Mouse (Mus musculus): ENCODE data around the gene Rhbg. TPM values are rescaled to one million over a fixed set of nuclear protein-coding genes. Genes with fewer than 3 reads are reported as not detected.
A peak's percentile ranks its signal among the peaks of the same experiment; 100 is the strongest.

Rhbg gene
- polyA plus RNA-seq, 1 experiment from 2014 or later: 1.2 TPM

GRCm38 (mm10) chr3:88200972-88201330 lies 53.6 kb downstream of the Rhbg start:
- H3K36me3 ChIP-seq (ENCODE audit: control insufficient read depth, insufficient read depth, low read length): no peaks in the 10 kb centered on the region
- WGBS: under 1% methylated on average over 36 of the region's 37 CpGs
- H3K4me1 ChIP-seq (ENCODE audit: control insufficient read depth, insufficient read depth, low read length): peaks cover 40% of the 10 kb centered on the region
- H3K4me3 ChIP-seq (ENCODE audit: low read depth, low read length): peak overlapping the region; percentile 42
- H3K9ac ChIP-seq (ENCODE audit: low read length): peak overlapping the region; percentile 88
- DNase-seq (ENCODE audit: low spot score): peak; percentile 55
- H3K9me3 ChIP-seq (ENCODE audit: control insufficient read depth, low read length): no peaks in the 10 kb centered on the region
- H3K27me3 ChIP-seq (ENCODE audit: control insufficient read depth, insufficient read depth, low read length): peaks cover 63% of the 10 kb centered on the region
- peak overlapping the region; percentile 59 for H3K4me2 ChIP-seq (ENCODE audit: low read depth)
- peak overlapping the region; percentile 69; the same call in 1 of the 2 replicates for H3K27ac ChIP-seq (ENCODE audit: low read depth, low read length)
- no peak for ATAC-seq (ENCODE audit: insufficient read depth, low FRiP score, low TSS enrichment)

GRCm38 (mm10) chr3:88200161-88200971 lies 54.1 kb downstream of the Rhbg start:
- no peaks in the 10 kb centered on the region for H3K9me3 ChIP-seq (ENCODE audit: control insufficient read depth, low read length)
- peak overlapping the region; percentile 88 for H3K9ac ChIP-seq (ENCODE audit: low read length)
- H3K36me3 ChIP-seq (ENCODE audit: control insufficient read depth, insufficient read depth, low read length): no peaks in the 10 kb centered on the region
- H3K27ac ChIP-seq (ENCODE audit: low read depth, low read length): peak overlapping the region; percentile 69; the same call in 1 of the 2 replicates
- DNase-seq (ENCODE audit: low spot score) (no peak), ATAC-seq (ENCODE audit: insufficient read depth, low FRiP score, low TSS enrichment) (no peak)
- H3K4me2 ChIP-seq (ENCODE audit: low read depth): peak overlapping the region; percentile 59
- peaks cover 42% of the 10 kb centered on the region for H3K4me1 ChIP-seq (ENCODE audit: control insufficient read depth, insufficient read depth, low read length)
- H3K27me3 ChIP-seq (ENCODE audit: control insufficient read depth, insufficient read depth, low read length): peaks cover 60% of the 10 kb centered on the region
- under 1% methylated on average over 49 of the region's 61 CpGs for WGBS
- peak overlapping the region; percentile 42 for H3K4me3 ChIP-seq (ENCODE audit: low read depth, low read length)

DNA sequence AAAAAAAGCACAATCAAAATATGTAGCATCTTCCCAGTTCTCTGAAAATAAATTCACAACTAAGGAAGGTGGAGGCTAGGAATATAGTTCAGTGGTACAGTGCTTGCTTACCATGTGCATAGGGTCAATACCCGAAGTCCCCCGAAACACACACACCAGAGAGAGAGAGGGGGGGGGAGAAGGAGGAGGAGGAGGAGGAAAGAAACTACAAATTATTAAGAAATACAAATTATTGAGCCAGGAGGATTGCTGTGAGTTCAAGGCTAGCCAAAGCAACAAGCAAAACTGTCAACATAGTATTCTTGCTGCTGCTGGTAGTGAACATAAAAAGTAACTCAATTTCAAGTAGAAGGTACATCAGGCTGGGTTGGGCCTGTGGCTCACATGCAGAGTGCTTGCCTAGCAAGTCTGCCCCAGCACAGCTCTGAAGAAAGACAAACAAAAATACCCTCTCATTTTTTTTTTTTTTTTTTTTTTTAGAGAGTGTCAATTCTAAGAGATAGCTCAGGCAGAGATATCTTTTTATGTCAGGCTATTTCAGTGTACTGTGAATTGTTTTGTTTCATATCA lies 54.9 kb downstream of the Rhbg start:
- ATAC-seq (ENCODE audit: insufficient read depth, low FRiP score, low TSS enrichment) (no peak), DNase-seq (ENCODE audit: low spot score) (no peak)
- H3K4me1 ChIP-seq (ENCODE audit: control insufficient read depth, insufficient read depth, low read length): peaks cover 42% of the 10 kb centered on the region
- H3K9ac ChIP-seq (ENCODE audit: low read length): no peak overlapping the region
- peak overlapping the region; percentile 3 for H3K4me2 ChIP-seq (ENCODE audit: low read depth)
- WGBS: 17% methylated on average over 2 of the region's 2 CpGs
- no peaks in the 10 kb centered on the region for H3K9me3 ChIP-seq (ENCODE audit: control insufficient read depth, low read length)
- H3K27ac ChIP-seq (ENCODE audit: low read depth, low read length): no peak overlapping the region
- H3K36me3 ChIP-seq (ENCODE audit: control insufficient read depth, insufficient read depth, low read length): no peaks in the 10 kb centered on the region
- peaks cover 55% of the 10 kb centered on the region for H3K27me3 ChIP-seq (ENCODE audit: control insufficient read depth, insufficient read depth, low read length)
- no peak overlapping the region for H3K4me3 ChIP-seq (ENCODE audit: low read depth, low read length)

- H3K4me2 ChIP-seq (ENCODE audit: low read depth): no peak overlapping the region
- WGBS: 6% methylated on average over 9 of the region's 9 CpGs
- H3K4me3 ChIP-seq (ENCODE audit: low read depth, low read length): no peak overlapping the region
- H3K9ac ChIP-seq (ENCODE audit: low read length): no peak overlapping the region; the same call in 1 of the 2 replicates
- DNase-seq (ENCODE audit: low spot score): no peak
- no peaks in the 10 kb centered on the region for H3K9me3 ChIP-seq (ENCODE audit: control insufficient read depth, low read length)
- 0 out of 2 replicates have a peak overlapping the region, but pooled peaks have one; percentile 27 for H3K27ac ChIP-seq (ENCODE audit: low read depth, low read length)
- H3K27me3 ChIP-seq (ENCODE audit: control insufficient read depth, insufficient read depth, low read length): peaks cover 46% of the 10 kb centered on the region
- peaks cover 34% of the 10 kb centered on the region for H3K4me1 ChIP-seq (ENCODE audit: control insufficient read depth, insufficient read depth, low read length)
- H3K36me3 ChIP-seq (ENCODE audit: control insufficient read depth, insufficient read depth, low read length): no peaks in the 10 kb centered on the region
- ATAC-seq (ENCODE audit: insufficient read depth, low FRiP score, low TSS enrichment): no peak
Measured at GRCm38 (mm10) chr3:88198505-88199020, 55.9 kb downstream of the Rhbg start.

- Histone ChIP-seq H3K27me3 (ENCODE audit: control insufficient read depth, insufficient read depth, low read length) (peaks cover 42% of the 10 kb centered on the region), H3K9me3 (ENCODE audit: control insufficient read depth, low read length) (no peaks in the 10 kb centered on the region), H3K27ac (ENCODE audit: low read depth, low read length) (0 out of 2 replicates have a peak overlapping the region, but pooled peaks have one; percentile 27), H3K9ac (ENCODE audit: low read length) (no peak overlapping the region; the same call in 1 of the 2 replicates), H3K4me2 (ENCODE audit: low read depth) (no peak overlapping the region), H3K36me3 (ENCODE audit: control insufficient read depth, insufficient read depth, low read length) (no peaks in the 10 kb centered on the region), H3K4me3 (ENCODE audit: low read depth, low read length) (no peak overlapping the region), H3K4me1 (ENCODE audit: control insufficient read depth, insufficient read depth, low read length) (peaks cover 30% of the 10 kb centered on the region)
- 3% methylated on average over 10 of the region's 10 CpGs for WGBS
- ATAC-seq (ENCODE audit: insufficient read depth, low FRiP score, low TSS enrichment) (no peak), DNase-seq (ENCODE audit: low spot score) (no peak)
Measured at GRCm38 (mm10) chr3:88197741-88198504, 56.6 kb downstream of the Rhbg start.

Small RNAs within 50 kb of the gene (microRNA-seq; reads per million reads assigned to microRNA genes)
- not detected for gene Gm25641
- gene Mir3093: 10.2 reads per million, percentile 22 among the genes with 10 or more reads in this experiment
- not detected for gene Mir9-1

Other genes starting within 250 kb of the Rhbg start
- 0.14 TPM in 1 of 2 replicates, not detected in the other for gene Hapln2, start 227.1 kb downstream of the Rhbg start, polyA plus RNA-seq (2014; fragmentation: Nextera tagmentation; extraction: Ambion mirVana)
- gene Gpatch4, start 211.6 kb downstream of the Rhbg start, polyA plus RNA-seq (2014; fragmentation: Nextera tagmentation; extraction: Ambion mirVana): 32.5 and 34.2 TPM in 2 replicates
- gene Naxe, start 196.2 kb downstream of the Rhbg start, polyA plus RNA-seq (2014; fragmentation: Nextera tagmentation; extraction: Ambion mirVana): 127 and 131 TPM in 2 replicates
- not detected in 2 replicates for gene Ttc24, start 176.4 kb downstream of the Rhbg start, polyA plus RNA-seq (2014; fragmentation: Nextera tagmentation; extraction: Ambion mirVana)
- gene Iqgap3, start 172.7 kb downstream of the Rhbg start, polyA plus RNA-seq (2014; fragmentation: Nextera tagmentation; extraction: Ambion mirVana): 15.9 and 17.8 TPM in 2 replicates
- gene Mef2d, start 112.3 kb downstream of the Rhbg start, polyA plus RNA-seq (2014; fragmentation: Nextera tagmentation; extraction: Ambion mirVana): 16.6 and 18.1 TPM in 2 replicates
- not detected in 2 replicates for gene Gm38392, start 32.5 kb upstream of the Rhbg start, polyA plus RNA-seq (2014; fragmentation: Nextera tagmentation; extraction: Ambion mirVana)
- 9.1 and 10.7 TPM in 2 replicates for gene Tsacc, start 42.3 kb upstream of the Rhbg start, polyA plus RNA-seq (2014; fragmentation: Nextera tagmentation; extraction: Ambion mirVana)
- gene Cct3, start 42.4 kb upstream of the Rhbg start, polyA plus RNA-seq (2014; fragmentation: Nextera tagmentation; extraction: Ambion mirVana): 768 and 797 TPM in 2 replicates
- 70.5 and 84.5 TPM in 2 replicates for gene Glmp, start 70.3 kb upstream of the Rhbg start, polyA plus RNA-seq (2014; fragmentation: Nextera tagmentation; extraction: Ambion mirVana)
- gene Tmem79, start 81.4 kb upstream of the Rhbg start, polyA plus RNA-seq (2014; fragmentation: Nextera tagmentation; extraction: Ambion mirVana): 1.7 and 2.1 TPM in 2 replicates
- gene Smg5, start 81.6 kb upstream of the Rhbg start, polyA plus RNA-seq (2014; fragmentation: Nextera tagmentation; extraction: Ambion mirVana): 48.8 and 57.2 TPM in 2 replicates
- 1.1 and 1.2 TPM in 2 replicates for gene Paqr6, start 109.9 kb upstream of the Rhbg start, polyA plus RNA-seq (2014; fragmentation: Nextera tagmentation; extraction: Ambion mirVana)
- gene Bglap3, start 118.0 kb upstream of the Rhbg start, polyA plus RNA-seq (2014; fragmentation: Nextera tagmentation; extraction: Ambion mirVana): 0.31 TPM in 1 of 2 replicates, not detected in the other
- gene Bglap2, start 124.0 kb upstream of the Rhbg start, polyA plus RNA-seq (2014; fragmentation: Nextera tagmentation; extraction: Ambion mirVana): not detected in 2 replicates
- not detected in 2 replicates for gene Bglap, start 129.8 kb upstream of the Rhbg start, polyA plus RNA-seq (2014; fragmentation: Nextera tagmentation; extraction: Ambion mirVana)
- 118 and 124 TPM in 2 replicates for gene Pmf1, start 155.6 kb upstream of the Rhbg start, polyA plus RNA-seq (2014; fragmentation: Nextera tagmentation; extraction: Ambion mirVana)
- gene Slc25a44, start 170.4 kb upstream of the Rhbg start, polyA plus RNA-seq (2014; fragmentation: Nextera tagmentation; extraction: Ambion mirVana): 24.8 and 27.0 TPM in 2 replicates
- 5.8 and 6.1 TPM in 2 replicates for gene Sema4a, start 206.5 kb upstream of the Rhbg start, polyA plus RNA-seq (2014; fragmentation: Nextera tagmentation; extraction: Ambion mirVana)